Comparison of ENCODE assay signal across 8 mouse cellular contexts in genomic region chr5:142581517-142581916, GRCm38 (mm10). TPM values are rescaled to one million over a fixed set of nuclear protein-coding genes. Genes with fewer than 3 reads are reported as not detected.
DNase-seq lines count a peak whose midpoint lies in the region; ATAC-seq and TF ChIP-seq lines count a peak whose summit lies in the region.

No protein-coding gene starts in this region.

- no peak for ATAC-seq in heart, embryonic 11.5 days (replicated peaks; ENCODE audit: insufficient number of reproducible peaks, low FRiP score, low TSS enrichment)
- ATAC-seq in forebrain, embryonic 11.5 days (replicated peaks; ENCODE audit: low FRiP score): no peak; the same call in 1 of the 2 replicates
- peak; percentile 71 for ATAC-seq in midbrain, embryonic 11.5 days (ENCODE audit: low FRiP score)

- no peaks in the 10 kb centered on the region for H3K4me1 ChIP-seq in heart, adult 2 months (ENCODE audit: control insufficient read depth, insufficient read depth, low read length)
- H3K4me1 ChIP-seq in heart, embryonic 11.5 days (ENCODE audit: control insufficient read depth, insufficient read depth, low read length): no peaks in the 10 kb centered on the region
- peaks cover 3% of the 10 kb centered on the region; the same call in 1 of the 2 replicates for H3K4me1 ChIP-seq in forebrain, embryonic 11.5 days (replicated peaks; ENCODE audit: control insufficient read depth, insufficient read depth, low read length)
- peaks cover 5% of the 10 kb centered on the region for H3K4me1 ChIP-seq in midbrain, embryonic 11.5 days (ENCODE audit: control insufficient read depth, insufficient read depth, low read length)

- H3K27ac ChIP-seq in heart, adult 2 months: no peak overlapping the region
- no peak overlapping the region for H3K27ac ChIP-seq in heart, embryonic 11.5 days (ENCODE audit: low read depth, low read length)
- H3K27ac ChIP-seq in forebrain, embryonic 11.5 days (ENCODE audit: low read depth, low read length): no peak overlapping the region
- no peak overlapping the region for H3K27ac ChIP-seq in midbrain, embryonic 11.5 days (ENCODE audit: low read depth, low read length)

- no peak overlapping the region for H3K9ac ChIP-seq in heart, adult 2 months (ENCODE audit: low read depth, low read length)
- H3K9ac ChIP-seq in heart, embryonic 11.5 days (ENCODE audit: low read depth, low read length): no peak overlapping the region
- no peak overlapping the region for H3K9ac ChIP-seq in forebrain, embryonic 11.5 days (ENCODE audit: low read length)
- H3K9ac ChIP-seq in midbrain, embryonic 11.5 days (ENCODE audit: low read length): no peak overlapping the region

- no peak for TF ChIP-seq POLR2A in heart, adult 2 months (IDR thresholded peaks at IDR 0.05; ENCODE audit: insufficient read depth, low read depth, low read length)

- no peaks in the 10 kb centered on the region for H3K36me3 ChIP-seq in heart, adult 2 months (ENCODE audit: control insufficient read depth, insufficient read depth, low read length)
- H3K36me3 ChIP-seq in heart, embryonic 11.5 days (ENCODE audit: control insufficient read depth, insufficient read depth, low read length): no peaks in the 10 kb centered on the region
- H3K36me3 ChIP-seq in forebrain, embryonic 11.5 days (ENCODE audit: control insufficient read depth, insufficient read depth, low read length): no peaks in the 10 kb centered on the region
- H3K36me3 ChIP-seq in midbrain, embryonic 11.5 days (ENCODE audit: control insufficient read depth, insufficient read depth, low read length): no peaks in the 10 kb centered on the region
- H3K36me3 ChIP-seq in splenic B cell, adult 2 months (ENCODE audit: control insufficient read depth, insufficient read depth, low read length, poor library complexity, severe bottlenecking): no peaks in the 10 kb centered on the region

- no peaks in the 10 kb centered on the region for H3K9me3 ChIP-seq in heart, embryonic 11.5 days (replicated peaks; ENCODE audit: control insufficient read depth, low read length)
- H3K9me3 ChIP-seq in forebrain, embryonic 11.5 days (ENCODE audit: control insufficient read depth, low read length): no peaks in the 10 kb centered on the region
- no peaks in the 10 kb centered on the region; the same call in 1 of the 2 replicates for H3K9me3 ChIP-seq in midbrain, embryonic 11.5 days (ENCODE audit: control insufficient read depth, low read length)

- TF ChIP-seq CTCF in heart, adult 2 months (IDR thresholded peaks at IDR 0.05): peak; percentile 76

- H3K4me3 ChIP-seq in heart, adult 2 months: no peak overlapping the region
- no peak overlapping the region for H3K4me3 ChIP-seq in heart, embryonic 11.5 days (ENCODE audit: low read depth, low read length)
- no peak overlapping the region for H3K4me3 ChIP-seq in forebrain, embryonic 11.5 days (ENCODE audit: low read depth, low read length)
- no peak overlapping the region for H3K4me3 ChIP-seq in midbrain, embryonic 11.5 days (ENCODE audit: low read depth, low read length)

- no peak overlapping the region for H3K4me2 ChIP-seq in heart, embryonic 11.5 days
- H3K4me2 ChIP-seq in forebrain, embryonic 11.5 days (ENCODE audit: low read depth, low read length, severe bottlenecking): no peak overlapping the region; the same call in 1 of the 2 replicates
- H3K4me2 ChIP-seq in midbrain, embryonic 11.5 days: no peak overlapping the region

- H3K27me3 ChIP-seq in heart, adult 2 months (ENCODE audit: control insufficient read depth, insufficient read depth, low read length): no peaks in the 10 kb centered on the region
- H3K27me3 ChIP-seq in heart, embryonic 11.5 days (ENCODE audit: control insufficient read depth, insufficient read depth, low read length): no peaks in the 10 kb centered on the region; the same call in 1 of the 2 replicates
- no peaks in the 10 kb centered on the region for H3K27me3 ChIP-seq in forebrain, embryonic 11.5 days (ENCODE audit: control insufficient read depth, insufficient read depth, low read length)
- H3K27me3 ChIP-seq in midbrain, embryonic 11.5 days (ENCODE audit: control insufficient read depth, insufficient read depth, low read length): no peaks in the 10 kb centered on the region
- H3K27me3 ChIP-seq in splenic B cell, adult 2 months (ENCODE audit: control insufficient read depth, insufficient read depth, low read length, poor library complexity, severe bottlenecking): no peaks in the 10 kb centered on the region; the same call in 1 of the 2 replicates

- no peaks in the 10 kb centered on the region for H3K79me2 ChIP-seq in heart, adult 2 months (replicated peaks; ENCODE audit: control insufficient read depth, insufficient read depth, low read length)

- intact Hi-C loops in heart, adult 2 months (cut with DNase I): loop anchor here (1.0 to 5.0 kb wide), 2 partner anchors 36 to 137 kb away; no protein-coding TSS in a partner anchor
- intact Hi-C loops in left cerebral cortex, postnatal 36 days (cut with DNase I): loop anchor here (1.0 kb wide), 1 partner anchor 39 kb away; no protein-coding TSS in a partner anchor

- WGBS in heart, adult 2 months: 15% methylated on average over 5 of the region's 5 CpGs
- 16% methylated on average over 5 of the region's 5 CpGs for WGBS in heart, embryonic 11.5 days (ENCODE audit: insufficient replicate concordance)
- 22% methylated on average over 5 of the region's 5 CpGs for WGBS in forebrain, embryonic 11.5 days
- WGBS in midbrain, embryonic 11.5 days: 18% methylated on average over 5 of the region's 5 CpGs

- peak in 1 of 2 experiments; percentile 29 for DNase-seq in heart, adult 2 months
- peak; percentile 39 for DNase-seq in c-Kit-positive CD71-negative TER-119-negative erythroid progenitor cells, embryonic 14.5 days (ENCODE audit: low read depth)
- DNase-seq in forebrain, embryonic 11.5 days (ENCODE audit: low spot score): peak; percentile 86
- DNase-seq in kidney, adult 11 months: peak; percentile 17
- DNase-seq in left cerebral cortex, postnatal 36 days (ENCODE audit: low spot score in 2 of 2): peak; percentile 54 to 55
- DNase-seq in midbrain, embryonic 11.5 days (ENCODE audit: low spot score, missing footprints): peak; percentile 97
- peak; percentile 63 for DNase-seq in splenic B cell, adult 2 months (ENCODE audit: low read depth, low spot score)

- TF ChIP-seq EP300 in heart, adult 2 months (IDR thresholded peaks at IDR 0.05; ENCODE audit: insufficient read depth, low read depth, low read length): no peak

RNA-seq across cellular contexts. Expression of gene Mmd2, which starts 27.1 kb away (rescaled TPM):
- total RNA-seq in heart, adult 2 months (2021): under 1 TPM; 0.30 to 0.31 TPM
- 0.20 and 0.29 TPM in 2 replicates for polyA plus RNA-seq in heart, adult 2 months (2012; rRNA removed)
- 0.13 and 0.29 TPM in 2 replicates for polyA plus RNA-seq in heart, embryonic 11.5 days (2014; fragmentation: Nextera tagmentation; extraction: Ambion mirVana)
- polyA plus RNA-seq in forebrain, embryonic 11.5 days (2014; fragmentation: Nextera tagmentation; extraction: Ambion mirVana): 6.6 and 7.3 TPM in 2 replicates
- total RNA-seq in left cerebral cortex, postnatal 36 days (2021): 100 to 1,000 TPM; 102 to 108 TPM
- polyA plus RNA-seq in midbrain, embryonic 11.5 days (2014; fragmentation: Nextera tagmentation; extraction: Ambion mirVana): 8.4 and 9.1 TPM in 2 replicates

RNA-seq across cellular contexts. Expression of gene Radil, which starts 30.6 kb away (rescaled TPM):
- 1 to 10 TPM; 1.7 to 2.3 TPM for total RNA-seq in heart, adult 2 months (2021)
- polyA plus RNA-seq in heart, adult 2 months (2012; rRNA removed): 2.2 and 3.3 TPM in 2 replicates
- 7.5 and 10.0 TPM in 2 replicates for polyA plus RNA-seq in heart, embryonic 11.5 days (2014; fragmentation: Nextera tagmentation; extraction: Ambion mirVana)
- 1.9 and 2.1 TPM in 2 replicates for polyA plus RNA-seq in forebrain, embryonic 11.5 days (2014; fragmentation: Nextera tagmentation; extraction: Ambion mirVana)
- total RNA-seq in left cerebral cortex, postnatal 36 days (2021): 10 to 100 TPM; 13.0 to 21.2 TPM
- polyA plus RNA-seq in midbrain, embryonic 11.5 days (2014; fragmentation: Nextera tagmentation; extraction: Ambion mirVana): 2.8 and 4.4 TPM in 2 replicates

RNA-seq across cellular contexts. Expression of gene Wipi2, which starts 46.0 kb away (rescaled TPM):
- 10 to 100 TPM; 33.2 to 43.0 TPM for total RNA-seq in heart, adult 2 months (2021)
- 24.1 and 36.2 TPM in 2 replicates for polyA plus RNA-seq in heart, adult 2 months (2012; rRNA removed)
- polyA plus RNA-seq in heart, embryonic 11.5 days (2014; fragmentation: Nextera tagmentation; extraction: Ambion mirVana): 28.3 and 38.3 TPM in 2 replicates
- polyA plus RNA-seq in forebrain, embryonic 11.5 days (2014; fragmentation: Nextera tagmentation; extraction: Ambion mirVana): 61.2 and 62.0 TPM in 2 replicates
- total RNA-seq in left cerebral cortex, postnatal 36 days (2021): 100 to 1,000 TPM; 101 to 108 TPM
- 53.1 and 55.7 TPM in 2 replicates for polyA plus RNA-seq in midbrain, embryonic 11.5 days (2014; fragmentation: Nextera tagmentation; extraction: Ambion mirVana)

RNA-seq across cellular contexts. Expression of gene Papolb, which starts 51.6 kb away (rescaled TPM):
- under 1 TPM in 1 of 2 experiments, not detected in 1; 0.10 TPM for total RNA-seq in heart, adult 2 months (2021)
- polyA plus RNA-seq in heart, adult 2 months (2012; rRNA removed): 0.04 and 0.09 TPM in 2 replicates
- 0.37 and 0.39 TPM in 2 replicates for polyA plus RNA-seq in heart, embryonic 11.5 days (2014; fragmentation: Nextera tagmentation; extraction: Ambion mirVana)
- polyA plus RNA-seq in forebrain, embryonic 11.5 days (2014; fragmentation: Nextera tagmentation; extraction: Ambion mirVana): 0.12 and 0.25 TPM in 2 replicates
- total RNA-seq in left cerebral cortex, postnatal 36 days (2021): under 1 TPM; 0.42 to 0.86 TPM
- 0.22 and 0.41 TPM in 2 replicates for polyA plus RNA-seq in midbrain, embryonic 11.5 days (2014; fragmentation: Nextera tagmentation; extraction: Ambion mirVana)
